Mouse (Mus musculus) forebrain, embryonic 11.5 days (tissue): Measurements from ENCODE around the gene Amt. TPM values are rescaled to one million over a fixed set of nuclear protein-coding genes. Genes with fewer than 3 reads are reported as not detected.
"Not testable (repeated sequence)": the region's sequence is repeated elsewhere in the genome, so short reads cannot be mapped to it uniquely, and the experiment has no call there.

ENCODE experiments used
- ATAC-seq: fragments of 200-750 bp; cut with Nextera tagmentation; replicated peaks from 2 replicates; pipeline ENCODE4 v1.8.0; 2017; ENCODE audit warnings: moderate TSS enrichment; ENCODE audit not compliant: low FRiP score
- DNase-seq: peaks from one replicate; pipeline ENCODE4 v3.0.0-alpha.2; 2017; ENCODE audit warnings: low spot score
- H3K27ac ChIP-seq: fragments of 300-500 bp; sonication (generic); 2 replicates; pipeline ENCODE4 v1.5.1; 2014; ENCODE audit warnings: low read depth, low read length
- H3K27me3 ChIP-seq: fragments of 300-500 bp; sonication (generic); 2 replicates; pipeline ENCODE4 v1.6.1; 2014; ENCODE audit warnings: mild to moderate bottlenecking, low read length, mixed read lengths; ENCODE audit not compliant: control insufficient read depth, insufficient read depth
- H3K36me3 ChIP-seq: fragments of 300-500 bp; sonication (generic); 2 replicates; pipeline ENCODE4 v1.6.1; 2014; ENCODE audit warnings: mild to moderate bottlenecking, low read length, moderate library complexity, mixed read lengths; ENCODE audit not compliant: control insufficient read depth, insufficient read depth
- H3K4me1 ChIP-seq: fragments of 300-500 bp; sonication (generic); replicated peaks from 2 replicates; pipeline ENCODE4 v1.6.1; 2014; ENCODE audit warnings: low read length, mixed read lengths; ENCODE audit not compliant: control insufficient read depth, insufficient read depth
- H3K4me2 ChIP-seq: fragments of 300-500 bp; sonication (generic); 2 replicates; pipeline ENCODE4 v1.6.1; 2014; ENCODE audit warnings: low read depth, mild to moderate bottlenecking, low read length, moderate library complexity, mixed read lengths; ENCODE audit not compliant: severe bottlenecking
- H3K4me3 ChIP-seq: fragments of 300-500 bp; sonication (generic); 2 replicates; pipeline ENCODE4 v1.5.1; 2014; ENCODE audit warnings: low read depth, low read length
- H3K9ac ChIP-seq: fragments of 300-500 bp; sonication (generic); 2 replicates; pipeline ENCODE4 v1.6.1; 2014; ENCODE audit warnings: low read length
- H3K9me3 ChIP-seq: fragments of 300-500 bp; sonication (generic); 2 replicates; pipeline ENCODE4 v1.6.1; 2016; ENCODE audit warnings: low read length, mixed read lengths; ENCODE audit not compliant: control insufficient read depth
- WGBS: fragments of 180-500 bp; shearing (Covaris S2); extraction: QIAGEN DNeasy Blood & Tissue Kit; methylation state at CpG from one replicate; pipeline ENCODE4 v1.1.7; 2014; 5-methylcytosine and 5-hydroxymethylcytosine counted together
- polyA plus RNA-seq: library from polyadenylated mRNA; unstranded; fragments of >200 nt; fragmentation: Nextera tagmentation; extraction: Ambion mirVana; gene quantifications from 2 replicates; pipeline ENCODE4 v1.2.1, GENCODE M21; 2014

Gene Amt
- polyA plus RNA-seq, 1 experiment from 2014 or later, result 25.9 TPM

GRCm38 (mm10) chr9:108274476-108275330 lies 21.9 kb upstream of the Amt start:
- Histone ChIP-seq H3K27ac (no peak overlapping the region), H3K36me3 (no peaks in the 10 kb centered on the region), H3K9me3 (no peaks in the 10 kb centered on the region), H3K4me3 (no peak overlapping the region), H3K27me3 (no peaks in the 10 kb centered on the region), H3K9ac (no peak overlapping the region), H3K4me1 (no peaks in the 10 kb centered on the region), H3K4me2 (no peak overlapping the region)
- WGBS, result 73% methylated on average over 5 of the region's 5 CpGs
- no peak for DNase-seq
- ATAC-seq, result no peak

DNA sequence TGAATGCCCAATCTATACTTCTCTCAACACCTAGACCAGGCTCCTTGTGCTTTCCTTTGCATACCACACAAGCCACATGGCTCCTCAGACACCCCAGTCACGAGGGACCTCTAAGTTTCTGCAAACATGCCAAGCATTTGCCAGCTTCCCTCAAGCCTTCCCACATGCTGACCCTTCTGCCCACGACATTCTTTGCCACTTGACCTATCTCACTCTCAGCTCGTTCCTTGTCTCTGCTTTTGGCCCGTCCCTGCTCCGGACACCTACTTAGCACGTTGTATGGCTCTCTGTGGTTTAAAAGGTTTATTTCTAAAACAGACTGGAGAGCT lies 21.4 kb upstream of the Amt start:
- ATAC-seq (no peak), DNase-seq (no peak)
- Histone ChIP-seq H3K9me3 (no peaks in the 10 kb centered on the region), H3K27ac (no peak overlapping the region), H3K27me3 (no peaks in the 10 kb centered on the region), H3K4me3 (no peak overlapping the region), H3K9ac (no peak overlapping the region), H3K4me1 (no peaks in the 10 kb centered on the region), H3K36me3 (no peaks in the 10 kb centered on the region), H3K4me2 (no peak overlapping the region)
- WGBS, result 68% methylated on average over 6 of the region's 6 CpGs

GRCm38 (mm10) chr9:108278697-108279450 lies 17.8 kb upstream of the Amt start:
- WGBS, result 69% methylated on average over 10 of the region's 10 CpGs
- peak; percentile 57 for DNase-seq

GRCm38 (mm10) chr9:108280071-108280828 lies 16.4 kb upstream of the Amt start:
- DNase-seq, result no peak
- WGBS, result 57% methylated on average over 8 of the region's 8 CpGs
- no peak overlapping the region for H3K4me2 ChIP-seq

More at GRCm38 (mm10) chr9:108278697-108279450, 17.8 kb upstream of the Amt start:
- Histone ChIP-seq H3K9me3 (no peaks in the 10 kb centered on the region), H3K4me1 (no peaks in the 10 kb centered on the region), H3K9ac (no peak overlapping the region), H3K27me3 (no peaks in the 10 kb centered on the region), H3K4me2 (no peak overlapping the region), H3K4me3 (no peak overlapping the region), H3K36me3 (no peaks in the 10 kb centered on the region), H3K27ac (no peak overlapping the region)
- ATAC-seq, result no peak

DNA sequence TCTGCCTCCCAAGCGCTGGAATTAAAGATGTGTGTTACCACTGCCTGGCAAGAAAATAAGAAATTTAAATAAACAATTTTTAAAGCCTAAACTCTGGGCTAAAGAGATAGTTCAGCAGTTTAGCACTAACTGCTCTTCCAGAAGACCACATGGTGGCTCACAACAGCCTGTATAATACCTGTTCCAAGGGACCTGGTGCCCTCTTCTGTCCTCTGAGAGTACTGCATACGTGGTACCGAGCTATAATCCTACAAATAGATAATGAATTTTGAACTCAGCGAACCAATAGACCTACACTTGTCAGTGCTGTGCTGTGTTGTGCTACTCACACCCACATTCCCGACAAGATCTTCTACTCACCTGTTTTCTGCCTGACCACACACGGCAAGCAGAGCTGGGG lies 12.2 kb upstream of the Amt start:
- H3K9ac ChIP-seq, result no peak overlapping the region
- ATAC-seq (0 out of 2 replicates have a peak, but pooled peaks have one; percentile 39), DNase-seq (peak; percentile 80)
- 14% methylated on average over 6 of the region's 6 CpGs for WGBS
- H3K9me3 ChIP-seq, result no peaks in the 10 kb centered on the region
- H3K4me1 ChIP-seq, result no peaks in the 10 kb centered on the region
- H3K36me3 ChIP-seq, result no peaks in the 10 kb centered on the region
- no peak overlapping the region for H3K27ac ChIP-seq
- no peaks in the 10 kb centered on the region for H3K27me3 ChIP-seq
- no peak overlapping the region for H3K4me2 ChIP-seq
- H3K4me3 ChIP-seq, result no peak overlapping the region

More at GRCm38 (mm10) chr9:108280071-108280828, 16.4 kb upstream of the Amt start:
- Histone ChIP-seq H3K9ac (no peak overlapping the region), H3K27ac (no peak overlapping the region), H3K27me3 (no peaks in the 10 kb centered on the region), H3K4me3 (no peak overlapping the region), H3K4me1 (no peaks in the 10 kb centered on the region), H3K9me3 (no peaks in the 10 kb centered on the region), H3K36me3 (no peaks in the 10 kb centered on the region)
- no peak for ATAC-seq

DNA sequence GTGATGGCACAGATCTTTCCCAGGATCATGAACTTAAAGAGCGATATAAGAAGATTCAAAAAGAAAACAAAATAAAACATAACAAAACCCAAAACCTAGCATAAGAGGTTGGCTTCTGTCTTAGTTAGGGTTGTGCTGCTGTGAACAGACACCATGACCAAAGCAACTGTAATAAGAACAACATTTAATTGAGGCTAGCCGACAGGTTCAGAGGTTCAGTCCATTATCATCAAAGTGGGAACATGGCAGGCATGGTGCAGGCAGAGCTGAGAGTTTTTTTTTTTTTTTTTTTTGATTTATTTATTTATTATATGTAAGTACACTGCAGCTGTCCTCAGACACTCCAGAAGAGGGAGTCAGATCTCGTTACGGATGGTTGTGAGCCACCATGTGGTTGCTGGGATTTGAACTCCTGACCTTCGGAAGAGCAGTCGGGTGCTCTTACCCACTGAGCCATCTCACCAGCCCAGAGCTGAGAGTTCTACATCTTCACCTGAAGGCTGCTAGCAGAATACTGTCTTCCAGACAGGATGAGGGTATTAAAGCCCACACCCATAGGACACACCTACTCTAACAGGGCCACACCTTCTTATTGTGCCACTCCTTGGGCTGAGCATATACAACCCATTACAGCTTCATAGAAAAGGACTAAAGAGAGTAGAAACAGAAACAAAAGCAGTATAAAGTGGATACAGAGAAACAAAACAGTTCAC lies 9.0 kb upstream of the Amt start:
- not testable (repeated sequence) for DNase-seq, H3K36me3 ChIP-seq, H3K27ac ChIP-seq, H3K27me3 ChIP-seq, H3K9ac ChIP-seq, ATAC-seq, H3K9me3 ChIP-seq, H3K4me3 ChIP-seq, H3K4me1 ChIP-seq, H3K4me2 ChIP-seq
- 94% methylated on average over 4 of the region's 6 CpGs for WGBS

DNA sequence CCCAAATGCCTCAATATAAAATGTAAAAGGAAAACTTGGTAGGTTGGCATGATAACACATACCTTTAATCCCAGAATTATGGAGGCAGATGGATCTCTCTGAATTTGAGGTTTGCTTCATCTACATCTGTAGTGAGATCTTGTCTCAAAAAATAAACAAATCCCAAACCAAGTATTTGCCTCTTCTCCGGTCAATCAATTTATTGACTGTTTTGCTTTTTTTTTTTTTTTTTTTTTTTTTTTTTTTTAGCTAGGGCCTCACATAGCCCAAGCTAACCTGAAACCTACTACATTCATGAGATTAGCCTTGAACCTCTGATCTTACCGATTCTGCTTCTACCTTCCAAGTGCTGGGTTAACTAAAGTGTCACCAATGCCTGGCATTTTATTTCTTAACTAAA lies 7.3 kb upstream of the Amt start:
- H3K4me2 ChIP-seq, result peak overlapping the region; percentile 56; the same call in 1 of the 2 replicates
- ATAC-seq, result no peak
- no peaks in the 10 kb centered on the region for H3K9me3 ChIP-seq
- no peak for DNase-seq
- H3K27ac ChIP-seq, result 0 out of 2 replicates have a peak overlapping the region, but pooled peaks have one; percentile 81
- WGBS, result 67% methylated on average over 2 of the region's 2 CpGs
- no peaks in the 10 kb centered on the region for H3K27me3 ChIP-seq
- H3K4me3 ChIP-seq, result peak overlapping the region; percentile 45; the same call in 1 of the 2 replicates
- no peaks in the 10 kb centered on the region for H3K36me3 ChIP-seq
- H3K4me1 ChIP-seq, result peaks cover 4% of the 10 kb centered on the region; the same call in 1 of the 2 replicates
- H3K9ac ChIP-seq, result peak overlapping the region; percentile 66
